Mouse (Mus musculus): ENCODE results near the gene Asb16. TPM values are rescaled to one million over a fixed set of nuclear protein-coding genes. Genes with fewer than 3 reads are reported as not detected.
"Not testable (repeated sequence)": the region's sequence is repeated elsewhere in the genome, so short reads cannot be mapped to it uniquely, and the experiment has no call there.

Gene Asb16
- polyA plus RNA-seq, 1 experiment from 2014 or later, result 0.09 TPM

GRCm38 (mm10) chr11:102277754-102278153 is 9.2 kb downstream of the Asb16 start:
- WGBS, result 57% methylated on average over 9 of the region's 12 CpGs
- Histone ChIP-seq H3K36me3 (replicated peaks) (no peaks in the 10 kb centered on the region), H3K4me3 (no peak overlapping the region), H3K27ac (replicated peaks) (no peak overlapping the region), H3K4me1 (peaks cover 21% of the 10 kb centered on the region), H3K27me3 (replicated peaks; ENCODE audit: low read depth, poor library complexity, severe bottlenecking) (peaks cover 31% of the 10 kb centered on the region), H3K9me3 (no peaks in the 10 kb centered on the region)
- no peak for DNase-seq (ENCODE audit: low spot score)

DNA sequence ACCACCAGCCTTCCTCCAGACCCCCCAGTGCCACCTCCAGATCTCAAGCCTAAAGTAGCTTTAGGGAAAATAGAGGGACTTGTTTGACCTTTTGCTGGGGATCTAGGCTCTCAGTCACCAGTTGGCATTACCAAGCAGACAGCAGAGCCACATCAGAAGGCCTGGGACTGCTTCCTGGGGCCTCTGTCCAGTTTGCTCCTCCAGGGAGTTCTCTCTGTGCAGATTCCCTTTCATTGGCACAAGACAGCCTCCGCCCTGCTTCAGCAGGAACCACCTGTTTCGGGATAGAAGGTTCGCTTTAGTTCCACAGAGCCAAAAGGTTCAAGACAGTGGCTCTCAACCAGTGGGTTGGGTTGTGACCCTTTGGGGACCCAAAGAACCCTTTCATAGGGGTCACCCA is 11.1 kb downstream of the Asb16 start:
- 96% methylated on average over 3 of the region's 3 CpGs for WGBS
- no peak for DNase-seq (ENCODE audit: low spot score)
- no peaks in the 10 kb centered on the region for H3K36me3 ChIP-seq (replicated peaks)

GRCm38 (mm10) chr11:102280267-102280666 is 11.7 kb downstream of the Asb16 start:
- not testable (repeated sequence) for H3K36me3 ChIP-seq (replicated peaks); H3K4me3 ChIP-seq; H3K9me3 ChIP-seq; DNase-seq (ENCODE audit: low spot score); H3K27ac ChIP-seq (replicated peaks)
- 78% methylated on average over 6 of the region's 6 CpGs for WGBS
- peaks cover 27% of the 10 kb centered on the region for H3K27me3 ChIP-seq (replicated peaks; ENCODE audit: low read depth, poor library complexity, severe bottlenecking)
- peaks cover 22% of the 10 kb centered on the region for H3K4me1 ChIP-seq

More for the DNA sequence above, 11.1 kb downstream of the Asb16 start:
- H3K27ac ChIP-seq (replicated peaks), result no peak overlapping the region
- no peak overlapping the region for H3K4me3 ChIP-seq
- peaks cover 21% of the 10 kb centered on the region for H3K4me1 ChIP-seq
- H3K27me3 ChIP-seq (replicated peaks; ENCODE audit: low read depth, poor library complexity, severe bottlenecking), result peaks cover 31% of the 10 kb centered on the region
- no peaks in the 10 kb centered on the region for H3K9me3 ChIP-seq

DNA sequence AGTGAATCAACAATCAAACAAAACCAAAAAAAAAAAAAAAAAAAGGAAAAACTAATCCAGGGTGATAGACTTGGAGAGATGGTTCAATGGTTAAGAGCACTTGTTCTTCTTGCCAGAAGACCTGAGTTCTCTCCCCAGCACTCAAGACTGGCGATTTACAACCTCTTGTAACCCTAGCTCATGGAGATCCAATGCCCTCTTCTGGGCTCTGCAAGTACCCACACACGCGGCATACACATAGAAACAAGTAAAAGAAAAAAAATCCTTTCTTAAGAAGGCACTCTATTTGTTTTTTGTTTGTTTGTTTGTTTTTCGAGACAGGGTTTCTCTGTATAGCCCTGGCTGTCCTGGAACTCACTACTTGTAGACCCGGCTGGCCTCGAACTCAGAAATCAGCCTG is 15.4 kb downstream of the Asb16 start:
- DNase-seq (ENCODE audit: low spot score), result no peak
- no peaks in the 10 kb centered on the region for H3K9me3 ChIP-seq
- peak overlapping the region; percentile 90; the same call in 1 of the 2 replicates for H3K4me3 ChIP-seq
- H3K4me1 ChIP-seq, result peaks cover 18% of the 10 kb centered on the region
- H3K36me3 ChIP-seq (replicated peaks), result peaks cover 19% of the 10 kb centered on the region
- H3K27me3 ChIP-seq (replicated peaks; ENCODE audit: low read depth, poor library complexity, severe bottlenecking), result no peaks in the 10 kb centered on the region
- WGBS, result 91% methylated on average over 6 of the region's 6 CpGs
- H3K27ac ChIP-seq (replicated peaks), result peak overlapping the region; percentile 88

- H3K27me3 ChIP-seq (replicated peaks; ENCODE audit: low read depth, poor library complexity, severe bottlenecking), result no peaks in the 10 kb centered on the region
- H3K4me3 ChIP-seq, result peak within 1 kb of the TSS; percentile 90
- WGBS, result under 1% methylated on average over 32 of the region's 32 CpGs
- peaks cover 26% of the 10 kb centered on the region for H3K36me3 ChIP-seq (replicated peaks)
- H3K27ac ChIP-seq (replicated peaks), result peak within 1 kb of the TSS; percentile 88
- H3K9me3 ChIP-seq, result no peaks in the 10 kb centered on the region
- peak; percentile 96 for DNase-seq (ENCODE audit: low spot score)
- H3K4me1 ChIP-seq, result peaks cover 22% of the 10 kb centered on the region
These were observed 16.1 kb downstream of the Asb16 start, which contains the start of gene Tmub2 for GRCm38 (mm10) chr11:102284501-102285094. Gene Tmub2, plus strand, starts transcription at chr11:102284931.

DNA sequence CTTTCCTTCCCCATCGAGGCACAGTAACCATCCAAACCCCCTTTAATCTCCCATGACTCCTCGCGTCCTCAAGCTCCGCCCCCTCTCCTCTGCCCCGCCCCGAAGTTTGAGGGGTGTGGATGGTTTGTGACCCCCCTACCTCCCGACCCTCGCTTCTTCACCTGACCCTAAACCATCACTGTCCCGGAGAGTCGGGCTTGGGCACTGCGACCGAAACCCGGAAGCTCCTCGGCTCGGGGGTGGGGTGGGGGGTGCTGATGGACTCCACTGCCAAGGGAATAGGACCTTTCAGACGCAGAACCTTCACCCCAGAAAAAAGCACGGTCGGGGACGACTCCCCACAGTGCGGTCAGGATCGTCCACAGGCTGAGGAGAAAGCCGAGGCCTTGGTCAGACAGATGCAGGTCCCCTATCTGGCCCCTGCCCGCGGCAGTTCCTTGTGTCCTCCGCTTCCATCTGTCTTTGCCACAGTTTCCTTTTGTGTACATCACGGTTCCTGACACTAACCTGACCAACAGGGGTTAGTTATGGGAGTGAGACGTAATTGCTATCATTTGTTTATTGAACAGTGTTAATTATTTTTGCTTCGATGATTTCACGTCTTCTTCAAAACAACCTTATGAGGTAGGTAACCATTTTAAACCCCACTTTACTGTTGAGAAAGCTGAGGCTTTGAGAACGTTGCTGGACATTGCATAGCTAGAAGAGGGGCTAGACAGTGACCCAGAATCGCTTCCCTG is 16.7 kb downstream of the Asb16 start:
- Histone ChIP-seq H3K9me3 (no peaks in the 10 kb centered on the region), H3K4me1 (peaks cover 27% of the 10 kb centered on the region), H3K27ac (replicated peaks) (peak overlapping the region; percentile 88), H3K4me3 (peak overlapping the region; percentile 90), H3K36me3 (replicated peaks) (peaks cover 32% of the 10 kb centered on the region), H3K27me3 (replicated peaks; ENCODE audit: low read depth, poor library complexity, severe bottlenecking) (no peaks in the 10 kb centered on the region)
- no peak for DNase-seq (ENCODE audit: low spot score)
- WGBS, result 7% methylated on average over 31 of the region's 31 CpGs

- peak overlapping the region; percentile 20; the same call in 1 of the 2 replicates for H3K4me3 ChIP-seq
- peaks cover 35% of the 10 kb centered on the region for H3K4me1 ChIP-seq
- no peak for DNase-seq (ENCODE audit: low spot score)
- 87% methylated on average over 8 of the region's 8 CpGs for WGBS
- H3K27ac ChIP-seq (replicated peaks), result no peak overlapping the region
- H3K9me3 ChIP-seq, result no peaks in the 10 kb centered on the region
- no peaks in the 10 kb centered on the region for H3K27me3 ChIP-seq (replicated peaks; ENCODE audit: low read depth, poor library complexity, severe bottlenecking)
- H3K36me3 ChIP-seq (replicated peaks), result peaks cover 55% of the 10 kb centered on the region
These were observed 18.9 kb downstream of the Asb16 start for GRCm38 (mm10) chr11:102287485-102287884.

- H3K27me3 ChIP-seq (replicated peaks; ENCODE audit: low read depth, poor library complexity, severe bottlenecking), result no peaks in the 10 kb centered on the region
- H3K27ac ChIP-seq (replicated peaks), result no peak overlapping the region
- no peak for DNase-seq (ENCODE audit: low spot score)
- H3K4me1 ChIP-seq, result peaks cover 35% of the 10 kb centered on the region
- WGBS, result 86% methylated on average over 8 of the region's 8 CpGs
- H3K4me3 ChIP-seq, result peak overlapping the region; percentile 20; the same call in 1 of the 2 replicates
- H3K36me3 ChIP-seq (replicated peaks), result peaks cover 62% of the 10 kb centered on the region
- no peaks in the 10 kb centered on the region for H3K9me3 ChIP-seq
These were observed 19.7 kb downstream of the Asb16 start for GRCm38 (mm10) chr11:102288027-102288804.

- DNase-seq (ENCODE audit: low spot score), result no peak
- Histone ChIP-seq H3K4me1 (peaks cover 35% of the 10 kb centered on the region), H3K27me3 (replicated peaks; ENCODE audit: low read depth, poor library complexity, severe bottlenecking) (no peaks in the 10 kb centered on the region), H3K36me3 (replicated peaks) (peaks cover 69% of the 10 kb centered on the region), H3K9me3 (no peaks in the 10 kb centered on the region), H3K4me3 (no peak overlapping the region; the same call in 1 of the 2 replicates), H3K27ac (replicated peaks) (no peak overlapping the region)
- WGBS, result 74% methylated on average over 2 of the region's 2 CpGs
These were observed 20.4 kb downstream of the Asb16 start for GRCm38 (mm10) chr11:102288913-102289312.

DNA sequence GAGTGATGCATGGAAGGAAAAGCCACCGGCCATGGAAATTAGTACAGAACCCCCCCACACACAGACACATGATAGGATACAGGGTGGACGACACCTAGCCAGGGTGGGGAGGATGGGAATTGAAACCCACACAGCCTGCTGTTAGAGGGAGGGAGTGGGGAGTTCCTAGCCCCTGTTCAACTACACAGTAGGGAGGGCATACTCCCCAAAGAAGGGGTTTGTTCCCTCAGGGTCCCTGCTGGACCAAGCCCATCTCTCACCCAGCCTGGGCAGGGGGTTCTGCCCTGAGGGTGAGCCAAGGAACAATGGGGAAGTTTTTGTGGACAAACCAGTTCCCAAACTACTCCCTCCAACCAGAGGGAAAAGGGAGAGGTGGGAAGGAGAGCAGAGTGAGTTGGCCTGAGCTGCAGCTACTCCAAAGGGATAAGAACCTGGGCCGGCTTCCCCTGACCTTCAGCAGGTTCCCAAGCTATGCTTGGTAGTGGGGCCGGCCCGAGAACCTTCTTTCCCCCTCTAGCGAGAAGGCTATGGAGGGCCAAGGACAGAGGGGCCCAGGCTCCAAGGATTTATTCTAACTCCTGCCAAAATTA is 21.1 kb downstream of the Asb16 start:
- WGBS, result 50% methylated on average over 6 of the region's 6 CpGs
- Histone ChIP-seq H3K36me3 (replicated peaks) (peaks cover 76% of the 10 kb centered on the region), H3K9me3 (no peaks in the 10 kb centered on the region)

DNA sequence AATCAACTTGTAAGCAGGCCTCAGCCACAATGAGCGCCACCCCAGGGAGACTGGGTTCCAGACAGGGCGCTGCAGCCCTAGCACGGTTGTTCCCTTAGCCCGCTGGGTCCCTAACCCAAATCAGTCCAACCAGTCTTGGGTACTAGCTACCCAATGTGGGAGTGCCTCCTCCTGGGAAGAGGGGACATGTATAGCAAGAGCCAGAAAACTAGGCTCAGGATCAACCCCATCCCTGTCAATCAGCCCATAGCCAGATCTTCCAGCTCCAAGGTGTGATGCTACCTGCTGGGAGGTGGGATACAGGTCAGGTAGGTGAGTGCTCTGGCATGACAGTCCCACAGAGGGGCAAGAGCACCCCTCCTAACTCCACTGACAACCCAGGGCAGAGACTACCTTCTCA is 21.6 kb downstream of the Asb16 start:
- H3K27me3 ChIP-seq (replicated peaks; ENCODE audit: low read depth, poor library complexity, severe bottlenecking), result no peaks in the 10 kb centered on the region
- no peak for DNase-seq (ENCODE audit: low spot score)
- H3K27ac ChIP-seq (replicated peaks), result no peak overlapping the region
- H3K4me3 ChIP-seq, result peak overlapping the region; percentile 30; the same call in 1 of the 2 replicates
- 75% methylated on average over 4 of the region's 4 CpGs for WGBS
- H3K9me3 ChIP-seq, result no peaks in the 10 kb centered on the region
- peaks cover 80% of the 10 kb centered on the region for H3K36me3 ChIP-seq (replicated peaks)
- H3K4me1 ChIP-seq, result peaks cover 47% of the 10 kb centered on the region

More for the DNA sequence above, 21.1 kb downstream of the Asb16 start:
- Histone ChIP-seq H3K27me3 (replicated peaks; ENCODE audit: low read depth, poor library complexity, severe bottlenecking) (no peaks in the 10 kb centered on the region), H3K27ac (replicated peaks) (no peak overlapping the region), H3K4me1 (peaks cover 42% of the 10 kb centered on the region), H3K4me3 (no peak overlapping the region; the same call in 1 of the 2 replicates)
- no peak for DNase-seq (ENCODE audit: low spot score)

DNA sequence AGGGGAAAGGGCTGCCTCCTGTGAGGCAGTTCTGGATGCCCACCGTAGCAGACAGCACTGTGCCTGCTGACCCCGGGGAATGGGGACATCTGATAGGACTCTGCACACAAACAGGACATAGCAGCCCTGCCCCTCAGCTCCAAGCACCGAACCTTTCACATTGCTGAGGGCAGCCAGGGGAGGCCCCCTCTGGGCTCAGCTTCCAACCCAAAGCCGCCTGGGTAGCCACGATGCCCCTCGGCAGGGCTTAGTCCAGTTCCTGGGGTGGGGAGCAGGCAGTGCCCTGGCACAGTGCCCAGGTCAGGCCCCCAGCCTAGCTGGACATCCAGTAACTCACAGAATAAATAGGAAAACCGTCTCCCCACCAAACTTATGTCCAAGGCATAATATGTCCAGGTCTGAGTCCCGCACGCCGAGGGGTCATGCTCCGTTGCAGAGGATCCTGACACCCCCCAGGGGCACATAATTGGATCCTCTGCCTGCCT is 22.6 kb downstream of the Asb16 start:
- DNase-seq (ENCODE audit: low spot score), result no peak
- Histone ChIP-seq H3K4me3 (0 out of 2 replicates have a peak overlapping the region, but pooled peaks have one; percentile 11), H3K27ac (replicated peaks) (no peak overlapping the region; the same call in 1 of the 2 replicates), H3K4me1 (peaks cover 44% of the 10 kb centered on the region), H3K27me3 (replicated peaks; ENCODE audit: low read depth, poor library complexity, severe bottlenecking) (no peaks in the 10 kb centered on the region), H3K9me3 (no peaks in the 10 kb centered on the region), H3K36me3 (replicated peaks) (peaks cover 80% of the 10 kb centered on the region)
- 85% methylated on average over 11 of the region's 11 CpGs for WGBS
